In the genomic region with DNA sequence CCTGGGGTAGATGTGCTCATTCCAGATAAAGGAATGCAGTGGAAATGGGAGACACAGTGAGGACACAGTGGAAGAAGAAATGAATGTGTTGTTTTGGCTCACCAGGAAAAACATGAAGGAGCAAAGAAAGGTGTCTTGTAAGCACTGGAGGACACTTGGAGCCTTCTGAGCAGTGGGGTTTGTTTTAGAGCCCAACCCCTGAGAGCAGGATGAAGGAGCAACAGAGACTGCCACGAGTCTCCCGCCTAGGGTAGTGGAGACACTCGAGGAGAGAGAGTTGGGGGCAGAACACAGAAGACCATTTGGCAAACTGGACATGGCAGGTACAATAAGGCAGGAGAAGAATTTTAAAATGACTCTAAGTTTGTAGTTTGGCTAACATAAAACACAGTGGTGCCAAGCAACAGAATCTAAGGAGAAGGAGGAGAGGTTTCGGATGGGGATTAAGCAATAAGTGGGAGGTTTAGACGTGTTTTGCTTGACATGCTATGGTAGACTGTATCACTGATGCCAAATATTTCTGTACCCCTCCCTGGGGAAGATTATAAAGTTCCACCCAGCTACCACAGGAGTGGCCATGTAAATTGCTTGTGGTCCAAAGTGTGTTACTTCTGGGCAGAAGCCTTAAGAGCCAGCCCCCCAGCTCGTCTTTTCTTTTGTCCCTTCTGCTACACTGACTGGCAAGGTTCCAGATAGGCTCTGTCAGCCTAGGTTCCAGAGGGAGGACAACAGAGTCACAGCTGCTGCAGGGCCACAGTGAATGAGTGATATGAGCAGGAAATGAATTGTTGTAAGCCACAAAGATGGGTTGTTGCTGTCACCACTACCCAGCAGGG, we compare ENCODE assay signal across 15 mouse cellular contexts. TPM values are rescaled to one million over a fixed set of nuclear protein-coding genes. Genes with fewer than 3 reads are reported as not detected.
DNase-seq lines count a peak whose midpoint lies in the region; ATAC-seq and TF ChIP-seq lines count a peak whose summit lies in the region.
"Had no signal": no experiment of that assay in that cellular context is flagged by ENCODE, and none has a peak within 500 bp of the region (broad histone marks: within the 10 kb centered on the region; RNA-seq: fewer than 3 reads in every experiment).

No protein-coding gene starts in this region.

- peak; percentile 8 to 16 for DNase-seq in kidney, postnatal 4 days
- no peak for DNase-seq in kidney, postnatal 14 days
- DNase-seq in lung, postnatal 0 days (ENCODE audit: low spot score): peak; percentile 86
- no peak for DNase-seq in thymus, postnatal 10 days (ENCODE audit: low spot score in 2 of 2)
- DNase-seq: cerebellum, adult 11 months; gastrocnemius, postnatal 36 days; kidney, adult 8-10 months; right cerebral cortex, postnatal 4 days had no signal

- peaks cover 6% of the 10 kb centered on the region for H3K4me1 ChIP-seq in forebrain, embryonic 13.5 days
- no peaks in the 10 kb centered on the region for H3K4me1 ChIP-seq in forebrain, embryonic 12.5 days
- H3K4me1 ChIP-seq in lung, postnatal 0 days (ENCODE audit: insufficient read depth, low read depth, low read length): no peaks in the 10 kb centered on the region
- H3K4me1 ChIP-seq: liver, embryonic 12.5 days had no signal

- no peak for TF ChIP-seq EP300 in lung, postnatal 0 days (IDR thresholded peaks at IDR 0.05)

- no peak overlapping the region for H3K9ac ChIP-seq in forebrain, embryonic 13.5 days
- H3K9ac ChIP-seq in forebrain, embryonic 12.5 days: no peak overlapping the region
- H3K9ac ChIP-seq in lung, postnatal 0 days (replicated peaks; ENCODE audit: low read depth): no peak overlapping the region
- H3K9ac ChIP-seq: liver, embryonic 12.5 days had no signal

- H3K4me2 ChIP-seq in forebrain, embryonic 13.5 days: no peak overlapping the region
- no peak overlapping the region for H3K4me2 ChIP-seq in forebrain, embryonic 12.5 days
- no peak overlapping the region for H3K4me2 ChIP-seq in lung, postnatal 0 days (replicated peaks; ENCODE audit: low read depth, low read length)
- H3K4me2 ChIP-seq: liver, embryonic 12.5 days had no signal

- H3K36me3 ChIP-seq in forebrain, embryonic 13.5 days (ENCODE audit: poor library complexity, severe bottlenecking): peaks cover 28% of the 10 kb centered on the region
- H3K36me3 ChIP-seq in forebrain, embryonic 12.5 days (replicated peaks): peaks cover 8% of the 10 kb centered on the region
- H3K36me3 ChIP-seq in lung, postnatal 0 days (ENCODE audit: insufficient read depth, low read length): peaks cover 4% of the 10 kb centered on the region; the same call in 1 of the 2 replicates
- H3K36me3 ChIP-seq: liver, embryonic 12.5 days had no signal

- H3K27ac ChIP-seq in forebrain, embryonic 13.5 days: peak overlapping the region; percentile 21; the same call in 1 of the 2 replicates
- H3K27ac ChIP-seq in forebrain, embryonic 12.5 days: no peak overlapping the region
- H3K27ac ChIP-seq in lung, postnatal 0 days (ENCODE audit: low read length): no peak overlapping the region; the same call in 1 of the 2 replicates
- H3K27ac ChIP-seq: layer of hippocampus, adult 2 months; liver, embryonic 12.5 days had no signal

- ATAC-seq in forebrain, embryonic 13.5 days: no peak; the same call in 1 of the 2 replicates
- no peak for ATAC-seq in forebrain, embryonic 12.5 days (ENCODE audit: low FRiP score)
- 0 out of 2 replicates have a peak, but pooled peaks have one; percentile 22 for ATAC-seq in common myeloid progenitor, adult 5-6 weeks (replicated peaks; ENCODE audit: low read depth, poor library complexity, severe bottlenecking)
- peak; percentile 82 for ATAC-seq in lung, postnatal 0 days
- no peak for ATAC-seq in activated CD4-positive, CD25-positive, alpha-beta regulatory T cell, adult 4 months

- 63% methylated on average over 6 of the region's 6 CpGs for WGBS in forebrain, embryonic 13.5 days
- 73% methylated on average over 6 of the region's 6 CpGs for WGBS in forebrain, embryonic 12.5 days
- WGBS in lung, postnatal 0 days: 38% methylated on average over 6 of the region's 6 CpGs

- H3K27me3 ChIP-seq in forebrain, embryonic 13.5 days: no peaks in the 10 kb centered on the region
- no peaks in the 10 kb centered on the region for H3K27me3 ChIP-seq in forebrain, embryonic 12.5 days
- H3K27me3 ChIP-seq in lung, postnatal 0 days (replicated peaks; ENCODE audit: insufficient read depth, low read length): no peaks in the 10 kb centered on the region
- H3K27me3 ChIP-seq: liver, embryonic 12.5 days had no signal

- H3K9me3 ChIP-seq in forebrain, embryonic 13.5 days (replicated peaks): no peaks in the 10 kb centered on the region
- no peaks in the 10 kb centered on the region for H3K9me3 ChIP-seq in forebrain, embryonic 12.5 days
- H3K9me3 ChIP-seq in lung, postnatal 0 days (ENCODE audit: low read length): no peaks in the 10 kb centered on the region
- H3K9me3 ChIP-seq: liver, embryonic 12.5 days had no signal

- TF ChIP-seq CTCF in lung, postnatal 0 days (IDR thresholded peaks at IDR 0.05): no peak

- H3K4me3 ChIP-seq in forebrain, embryonic 13.5 days: no peak overlapping the region
- no peak overlapping the region for H3K4me3 ChIP-seq in forebrain, embryonic 12.5 days (replicated peaks)
- no peak overlapping the region for H3K4me3 ChIP-seq in lung, postnatal 0 days (ENCODE audit: low read depth, low read length)
- H3K4me3 ChIP-seq: layer of hippocampus, adult 2 months; liver, embryonic 12.5 days; myocyte had no signal

RNA-seq across cellular contexts. Expression of gene Ago4, which starts 30.9 kb away (rescaled TPM):
- polyA plus RNA-seq in forebrain, embryonic 13.5 days (2015; fragmentation: Nextera tagmentation; extraction: Ambion mirVana): 5.8 and 6.4 TPM in 2 replicates
- polyA plus RNA-seq in forebrain, embryonic 12.5 days (2016; fragmentation: Nextera tagmentation; extraction: Ambion mirVana): 6.1 and 6.3 TPM in 2 replicates
- total RNA-seq in common myeloid progenitor, adult 5-6 weeks (2017): 3.4 and 4.7 TPM in 2 replicates
- polyA plus RNA-seq in lung, postnatal 0 days (2015; fragmentation: Nextera tagmentation; extraction: Ambion mirVana): 5.6 and 6.1 TPM in 2 replicates
- under 1 TPM; 0.05 to 0.09 TPM for polyA plus RNA-seq in activated CD4-positive, CD25-positive, alpha-beta regulatory T cell, adult 4 months (2017; shearing (Covaris generic))

RNA-seq across cellular contexts. Expression of gene Ago1, which starts 34.0 kb away (rescaled TPM):
- 18.5 and 21.9 TPM in 2 replicates for polyA plus RNA-seq in forebrain, embryonic 13.5 days (2015; fragmentation: Nextera tagmentation; extraction: Ambion mirVana)
- 20.1 and 23.4 TPM in 2 replicates for polyA plus RNA-seq in forebrain, embryonic 12.5 days (2016; fragmentation: Nextera tagmentation; extraction: Ambion mirVana)
- total RNA-seq in common myeloid progenitor, adult 5-6 weeks (2017): 30.8 and 37.4 TPM in 2 replicates
- 5.4 and 5.7 TPM in 2 replicates for polyA plus RNA-seq in lung, postnatal 0 days (2015; fragmentation: Nextera tagmentation; extraction: Ambion mirVana)
- 1 to 10 TPM; 6.7 to 7.8 TPM for polyA plus RNA-seq in activated CD4-positive, CD25-positive, alpha-beta regulatory T cell, adult 4 months (2017; shearing (Covaris generic))

RNA-seq across cellular contexts. Expression of gene Clspn, which starts 54.4 kb away (rescaled TPM):
- 41.9 and 43.3 TPM in 2 replicates for polyA plus RNA-seq in forebrain, embryonic 13.5 days (2015; fragmentation: Nextera tagmentation; extraction: Ambion mirVana)
- 47.8 and 49.3 TPM in 2 replicates for polyA plus RNA-seq in forebrain, embryonic 12.5 days (2016; fragmentation: Nextera tagmentation; extraction: Ambion mirVana)
- 85.0 and 136 TPM in 2 replicates for total RNA-seq in common myeloid progenitor, adult 5-6 weeks (2017)
- 3.2 and 3.5 TPM in 2 replicates for polyA plus RNA-seq in lung, postnatal 0 days (2015; fragmentation: Nextera tagmentation; extraction: Ambion mirVana)
- 1 to 10 TPM; 7.0 to 8.4 TPM for polyA plus RNA-seq in activated CD4-positive, CD25-positive, alpha-beta regulatory T cell, adult 4 months (2017; shearing (Covaris generic))

Comparison
In these comparisons a context has a peak if more than half of its experiments do, and no peak if none do; other contexts are left out.
1. DNase-seq: peak in kidney, postnatal 4 days (2 of 2) and lung, postnatal 0 days (single experiment); none in kidney, postnatal 14 days (single experiment) and thymus, postnatal 10 days (0 of 2).
2. ATAC-seq: peak in common myeloid progenitor, adult 5-6 weeks (single experiment) and lung, postnatal 0 days (single experiment); none in forebrain, embryonic 13.5 days (single experiment), forebrain, embryonic 12.5 days (single experiment) and activated CD4-positive, CD25-positive, alpha-beta regulatory T cell, adult 4 months (single experiment).